Mouse (Mus musculus) C2C12 (cell line): ENCODE data around the gene Arhgef3. TPM values are rescaled to one million over a fixed set of nuclear protein-coding genes. Genes with fewer than 3 reads are reported as not detected.

Source experiments
- H3K27me3 ChIP-seq: one replicate; pipeline ENCODE4 v1.6.1; 2011; ENCODE audit not compliant: control insufficient read depth, insufficient read depth, insufficient read length
- H3K36me3 ChIP-seq: one replicate; pipeline ENCODE4 v1.6.1; 2011; ENCODE audit not compliant: control insufficient read depth, insufficient read depth
- H3K4me3 ChIP-seq: one replicate; pipeline ENCODE4 v1.5.1; 2011; ENCODE audit warnings: mild to moderate bottlenecking, control low read depth; ENCODE audit not compliant: poor library complexity, insufficient read depth, severe bottlenecking
- H3K79me2 ChIP-seq: one replicate; pipeline ENCODE4 v1.6.1; 2011; ENCODE audit not compliant: control insufficient read depth, insufficient read depth
- H3K79me3 ChIP-seq: one replicate; pipeline ENCODE4 v1.6.1; 2011; ENCODE audit warnings: low read depth, control low read depth
- H3ac ChIP-seq: one replicate; pipeline ENCODE3; 2011; ENCODE audit warnings: low read depth; ENCODE audit not compliant: control insufficient read depth, insufficient read length
- CEBPB ChIP-seq: IDR thresholded peaks from one replicate; pipeline ENCODE4 v1.6.1; 2011; ENCODE audit warnings: low read depth, mild to moderate bottlenecking, control low read depth, moderate library complexity
- CTCF ChIP-seq: IDR thresholded peaks from one replicate; pipeline ENCODE4 v1.5.1; 2011; ENCODE audit not compliant: control insufficient read depth, insufficient read depth, insufficient read length
- FOSL1 ChIP-seq: IDR thresholded peaks from one replicate; pipeline ENCODE4 v1.8.0; 2011; ENCODE audit warnings: mild to moderate bottlenecking, low read length; ENCODE audit not compliant: poor library complexity, insufficient read depth, severe bottlenecking
- MAX ChIP-seq: IDR thresholded peaks from one replicate; pipeline ENCODE4 v1.6.1; 2011; ENCODE audit warnings: mild to moderate bottlenecking, control low read depth
- MYOD1 ChIP-seq: IDR thresholded peaks from one replicate; pipeline ENCODE4 v1.6.1; 2011; ENCODE audit warnings: low read depth; ENCODE audit not compliant: control insufficient read depth, insufficient read length
- MYOG ChIP-seq: IDR thresholded peaks from one replicate; pipeline ENCODE4 v1.6.1; 2011; ENCODE audit not compliant: control insufficient read depth, insufficient read length; ENCODE audit errors: extremely low read depth
- USF1 ChIP-seq: IDR thresholded peaks from one replicate; pipeline ENCODE4 v1.6.1; 2011; ENCODE audit warnings: low read depth, mild to moderate bottlenecking, control low read depth, moderate library complexity
- polyA plus RNA-seq: library from polyadenylated mRNA; unstranded; fragments of >200 nt; fragmentation: generic; extraction: Trizol; gene quantifications from one replicate; pipeline ENCODE4 v1.2.1, GENCODE M21; 2012; ENCODE audit warnings: missing spikeins

The Arhgef3 gene
- polyA plus RNA-seq, 1 experiment: 1.1 TPM

DNA sequence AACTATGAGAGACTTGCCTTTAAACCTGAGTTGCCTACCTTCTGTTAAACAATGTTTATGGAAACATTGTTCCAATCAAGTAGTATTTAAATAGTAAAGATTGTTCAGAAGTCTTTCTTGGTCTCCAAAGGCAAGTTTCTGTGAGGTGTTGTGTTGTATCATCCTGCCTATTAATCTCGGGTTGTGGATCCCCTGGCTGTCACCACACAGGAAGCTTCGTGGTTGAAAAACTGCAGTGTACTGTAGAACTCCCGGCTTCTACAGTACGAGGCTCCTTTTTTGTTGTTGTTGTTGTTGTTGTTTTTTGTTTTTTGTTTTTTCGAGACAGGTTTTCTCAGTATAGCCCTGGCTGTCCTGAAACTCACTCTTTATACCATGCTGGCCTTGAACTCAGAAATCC, 29.2 kb upstream of the Arhgef3 start:
- H3K27me3 ChIP-seq: no peaks in the 10 kb centered on the region
- no peaks in the 10 kb centered on the region for H3K79me3 ChIP-seq
- TF ChIP-seq USF1: no peak
- TF ChIP-seq MYOG: no peak
- no peak for TF ChIP-seq MAX
- TF ChIP-seq CEBPB: no peak
- no peak for TF ChIP-seq FOSL1
- no peak for TF ChIP-seq CTCF
- no peak for TF ChIP-seq MYOD1
- H3ac ChIP-seq: no peak overlapping the region
- no peaks in the 10 kb centered on the region for H3K36me3 ChIP-seq
- H3K79me2 ChIP-seq: no peaks in the 10 kb centered on the region
- H3K4me3 ChIP-seq: no peak overlapping the region

DNA sequence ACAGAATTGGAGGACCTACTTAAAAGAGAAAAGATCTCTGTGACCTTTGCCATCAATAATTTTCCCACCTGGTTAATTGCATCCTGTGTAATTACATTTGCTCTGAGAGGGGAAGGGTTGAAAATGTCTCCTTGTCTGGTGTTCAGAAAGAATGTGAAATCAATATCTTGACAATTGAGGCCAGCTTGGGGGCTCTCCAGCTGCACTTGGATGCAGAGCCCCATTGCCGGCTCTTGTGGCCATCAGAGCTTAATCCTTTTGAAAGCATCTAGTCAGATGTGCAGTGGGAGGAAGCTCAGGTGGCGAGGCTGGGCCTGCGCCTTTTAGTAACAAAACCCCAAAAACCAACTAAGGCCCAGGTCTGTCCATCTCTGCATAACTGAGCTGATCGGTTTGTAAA, 28.7 kb upstream of the Arhgef3 start:
- H3K36me3 ChIP-seq: no peaks in the 10 kb centered on the region
- H3K27me3 ChIP-seq: no peaks in the 10 kb centered on the region

DNA sequence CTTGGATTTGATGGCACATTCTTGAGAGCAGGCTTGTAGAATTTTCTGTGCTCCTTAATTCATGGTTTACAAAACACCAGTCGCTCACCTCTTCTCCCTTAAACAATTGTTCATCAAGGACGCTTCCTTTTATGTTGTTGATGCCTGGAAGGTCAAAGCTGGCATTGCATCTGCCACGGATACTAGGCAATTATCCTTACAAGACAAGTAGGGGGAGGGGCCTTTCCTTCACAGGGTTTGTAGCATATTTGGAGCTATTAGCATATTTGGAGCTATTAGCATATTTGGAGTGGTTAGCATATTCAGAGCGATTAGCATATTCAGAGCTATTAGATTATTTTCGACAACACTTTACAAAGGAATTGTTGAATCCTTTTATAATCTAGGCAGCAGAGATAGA, 20.5 kb upstream of the Arhgef3 start:
- H3K79me3 ChIP-seq: no peaks in the 10 kb centered on the region
- no peak for TF ChIP-seq USF1
- TF ChIP-seq MAX: no peak
- TF ChIP-seq MYOD1: no peak
- no peak for TF ChIP-seq FOSL1
- no peak for TF ChIP-seq CEBPB
- no peak for TF ChIP-seq MYOG
- TF ChIP-seq CTCF: no peak
- H3K79me2 ChIP-seq: no peaks in the 10 kb centered on the region
- H3K27me3 ChIP-seq: no peaks in the 10 kb centered on the region
- no peak overlapping the region for H3K4me3 ChIP-seq
- H3K36me3 ChIP-seq: no peaks in the 10 kb centered on the region
- no peak overlapping the region for H3ac ChIP-seq

More for the DNA sequence above, 28.7 kb upstream of the Arhgef3 start:
- Histone ChIP-seq H3K79me3 (no peaks in the 10 kb centered on the region), H3K79me2 (no peaks in the 10 kb centered on the region), H3ac (no peak overlapping the region), H3K4me3 (no peak overlapping the region)
- no peak for TF ChIP-seq CTCF
- no peak for TF ChIP-seq FOSL1
- TF ChIP-seq MYOG: no peak
- TF ChIP-seq USF1: no peak
- TF ChIP-seq MAX: no peak
- no peak for TF ChIP-seq MYOD1
- TF ChIP-seq CEBPB: no peak

DNA sequence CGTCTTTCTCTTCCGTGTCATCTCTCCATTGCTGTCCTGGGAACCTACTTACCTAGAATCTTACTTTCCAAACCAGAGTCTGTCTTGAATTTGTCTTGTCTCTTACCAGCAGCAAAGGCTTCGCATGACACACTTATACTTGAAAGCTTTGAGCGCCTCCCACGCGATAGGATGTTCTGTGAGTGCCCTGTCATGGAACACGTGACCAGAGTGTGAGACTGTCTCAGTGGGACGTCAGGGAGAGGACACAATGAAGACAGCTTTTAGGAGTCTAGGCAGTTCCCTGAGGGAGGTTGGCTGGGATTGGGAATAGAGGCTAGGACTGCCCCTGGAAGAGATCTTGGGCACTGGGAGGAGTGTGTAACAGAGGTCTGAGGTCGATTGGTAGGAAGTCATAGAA, 18.6 kb upstream of the Arhgef3 start:
- Histone ChIP-seq H3K79me2 (no peaks in the 10 kb centered on the region), H3ac (no peak overlapping the region), H3K27me3 (no peaks in the 10 kb centered on the region), H3K79me3 (no peaks in the 10 kb centered on the region), H3K4me3 (no peak overlapping the region), H3K36me3 (no peaks in the 10 kb centered on the region)
- TF ChIP-seq CTCF (no peak), FOSL1 (no peak), CEBPB (no peak), USF1 (peak; percentile 32), MAX (no peak), MYOD1 (no peak), MYOG (no peak)

- Histone ChIP-seq H3ac (no peak overlapping the region), H3K79me2 (no peaks in the 10 kb centered on the region), H3K36me3 (no peaks in the 10 kb centered on the region), H3K4me3 (no peak overlapping the region), H3K27me3 (no peaks in the 10 kb centered on the region), H3K79me3 (no peaks in the 10 kb centered on the region)
- TF ChIP-seq USF1 (peak; percentile 35), CEBPB (no peak), CTCF (peak; percentile 45), MYOD1 (no peak)
Measured at GRCm38 (mm10) chr14:27096779-27097178, 17.9 kb upstream of the Arhgef3 start.

DNA sequence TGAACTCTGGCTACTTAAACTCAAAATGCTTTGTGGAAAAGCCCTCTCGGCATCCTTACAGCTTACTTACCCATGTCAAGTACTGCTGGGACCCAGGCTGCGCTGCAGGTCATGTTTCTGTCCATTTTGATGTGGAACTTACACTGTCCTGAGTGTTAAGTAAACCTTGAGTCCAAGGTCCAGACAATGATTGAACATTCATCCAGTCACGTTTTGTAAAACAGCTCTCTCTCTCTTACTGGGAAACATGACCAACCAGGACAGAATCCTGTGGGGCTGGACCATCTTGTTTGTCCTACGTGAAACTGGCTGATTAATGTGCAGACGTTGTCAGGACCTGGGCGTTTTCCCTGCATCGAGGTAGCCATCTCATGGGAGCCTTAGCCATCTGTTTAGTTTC, 13.0 kb upstream of the Arhgef3 start:
- H3K79me2 ChIP-seq: no peaks in the 10 kb centered on the region
- TF ChIP-seq MYOD1 (no peak), MAX (no peak), CTCF (no peak), MYOG (no peak)
- no peaks in the 10 kb centered on the region for H3K79me3 ChIP-seq
- H3K36me3 ChIP-seq: no peaks in the 10 kb centered on the region
- H3K4me3 ChIP-seq: no peak overlapping the region
- no peak overlapping the region for H3ac ChIP-seq
- no peaks in the 10 kb centered on the region for H3K27me3 ChIP-seq
